Mouse (Mus musculus) CH12.LX (cell line): ENCODE results near the gene Traf5. TPM values are rescaled to one million over a fixed set of nuclear protein-coding genes. Genes with fewer than 3 reads are reported as not detected.

Experiments
- DNase-seq: peaks from one replicate; pipeline ENCODE4 v3.0.0-alpha.2; 2013; ENCODE audit errors: extremely low read depth
- H3K27ac ChIP-seq: 2 replicates; pipeline ENCODE4 v1.5.1; 2012; ENCODE audit warnings: low read depth, mild to moderate bottlenecking, control low read depth, moderate library complexity; ENCODE audit not compliant: insufficient read depth
- H3K27me3 ChIP-seq: replicated peaks from 2 replicates; pipeline ENCODE3; 2012; ENCODE audit warnings: inconsistent platforms
- H3K36me3 ChIP-seq, 2 experiments: replicated peaks in 1 of 2; 2 replicates each; pipeline versions ENCODE3 to v1.6.1; 2012; ENCODE audit warnings: inconsistent platforms in 1 of 2, low read length in 1 of 2, mild to moderate bottlenecking in 1 of 2, mixed read lengths in 1 of 2, moderate library complexity in 1 of 2; ENCODE audit not compliant: control insufficient read depth in 1 of 2, insufficient read depth in 1 of 2
- H3K4me1 ChIP-seq, 2 experiments: 2 replicates each; pipeline ENCODE4 v1.6.1; 2012; ENCODE audit warnings: inconsistent platforms in 1 of 2, moderate library complexity in 1 of 2; ENCODE audit not compliant: insufficient read depth in 2 of 2, control insufficient read depth in 1 of 2
- H3K4me2 ChIP-seq: 2 replicates; pipeline ENCODE4 v1.6.1; 2012; ENCODE audit warnings: low read depth, mild to moderate bottlenecking, control low read depth; ENCODE audit not compliant: poor library complexity, insufficient read depth, severe bottlenecking
- H3K4me3 ChIP-seq, 3 experiments: fragments of 150-350 bp in 1 of 3; sonication (generic) in 1 of 3; replicated peaks in 1 of 3; 2 replicates each; pipeline versions ENCODE3 to v1.5.1; 2011 to 2012; ENCODE audit warnings: low read depth in 2 of 3, low read length in 2 of 3, mild to moderate bottlenecking in 2 of 3, moderate library complexity in 2 of 3, control low read depth in 1 of 3, improper control_type of control experiment in 1 of 3, inconsistent platforms in 1 of 3, mixed read lengths in 1 of 3; ENCODE audit not compliant: poor library complexity in 1 of 3
- H3K79me2 ChIP-seq: replicated peaks from 2 replicates; pipeline ENCODE4 v1.6.1; 2012; ENCODE audit warnings: mild to moderate bottlenecking, moderate library complexity; ENCODE audit not compliant: control insufficient read depth, poor library complexity, insufficient read depth, severe bottlenecking; ENCODE audit errors: extremely low read depth
- H3K9ac ChIP-seq: 2 replicates; pipeline ENCODE4 v1.6.1; 2012; ENCODE audit warnings: low read depth, mild to moderate bottlenecking, control low read depth, moderate library complexity; ENCODE audit not compliant: insufficient read depth
- H3K9me3 ChIP-seq: replicated peaks from 2 replicates; pipeline ENCODE3; 2012; ENCODE audit warnings: low read length, inconsistent platforms, mixed read lengths
- BHLHE40 ChIP-seq: IDR thresholded peaks from 2 replicates; pipeline ENCODE4 v1.6.1; 2011; ENCODE audit warnings: mild to moderate bottlenecking, low read depth, low read length, improper control_type of control experiment
- CHD1 ChIP-seq: IDR thresholded peaks from 2 replicates; pipeline ENCODE4 v1.6.1; 2012; ENCODE audit warnings: low read depth, low read length, improper control_type of control experiment, inconsistent platforms
- CHD2 ChIP-seq: IDR thresholded peaks from 2 replicates; pipeline ENCODE4 v1.6.1; 2011; ENCODE audit warnings: low read length, improper control_type of control experiment
- CTCF ChIP-seq, 2 experiments: IDR thresholded peaks in 1 of 2; conservative IDR thresholded peaks in 1 of 2; 2 replicates each; pipeline ENCODE4 v1.5.1; 2011 to 2012; ENCODE audit warnings: low read depth in 2 of 2, low read length in 2 of 2, improper control_type of control experiment in 1 of 2, inconsistent platforms in 1 of 2, mild to moderate bottlenecking in 1 of 2, moderate library complexity in 1 of 2
- E2F4 ChIP-seq: IDR thresholded peaks from 2 replicates; pipeline ENCODE4 v1.6.1; 2011; ENCODE audit warnings: low read depth, low read length, improper control_type of control experiment; ENCODE audit not compliant: insufficient replicate concordance
- ELF1 ChIP-seq: IDR thresholded peaks from 2 replicates; pipeline ENCODE4 v1.6.1; 2014; ENCODE audit warnings: low read depth, mild to moderate bottlenecking, inconsistent platforms, low read length, improper control_type of control experiment
- EP300 ChIP-seq: IDR thresholded peaks from 2 replicates; pipeline ENCODE4 v1.6.1; 2011; ENCODE audit warnings: low read length, improper control_type of control experiment
- ETS1 ChIP-seq: conservative IDR thresholded peaks from 2 replicates; pipeline ENCODE4 v1.6.1; 2012; ENCODE audit warnings: low read depth, mild to moderate bottlenecking, inconsistent platforms, low read length, improper control_type of control experiment, moderate library complexity
- GABPA ChIP-seq: IDR thresholded peaks from 2 replicates; pipeline ENCODE4 v1.6.1; 2012; ENCODE audit warnings: low read depth, low read length, improper control_type of control experiment, inconsistent platforms; ENCODE audit not compliant: insufficient replicate concordance
- HCFC1 ChIP-seq: IDR thresholded peaks from 2 replicates; pipeline ENCODE4 v1.6.1; 2012; ENCODE audit warnings: low read depth, mild to moderate bottlenecking, inconsistent platforms, low read length, improper control_type of control experiment
- IRF4 ChIP-seq: IDR thresholded peaks from 2 replicates; pipeline ENCODE4 v1.6.1; 2014; ENCODE audit warnings: low read depth, mild to moderate bottlenecking, inconsistent platforms, low read length, improper control_type of control experiment
- JUN ChIP-seq: IDR thresholded peaks from 2 replicates; pipeline ENCODE4 v1.6.1; 2011; ENCODE audit warnings: low read depth, mild to moderate bottlenecking, low read length, improper control_type of control experiment, moderate library complexity; ENCODE audit not compliant: insufficient read depth
- JUND ChIP-seq: conservative IDR thresholded peaks from 2 replicates; pipeline ENCODE4 v1.6.1; 2011; ENCODE audit warnings: low read depth, low read length, improper control_type of control experiment
- KAT2A ChIP-seq: IDR thresholded peaks from 2 replicates; pipeline ENCODE4 v1.6.1; 2012; ENCODE audit warnings: low read length, improper control_type of control experiment, inconsistent platforms; ENCODE audit not compliant: insufficient replicate concordance
- MAFK ChIP-seq: IDR thresholded peaks from 2 replicates; pipeline ENCODE4 v1.6.1; 2011; ENCODE audit warnings: low read length, improper control_type of control experiment; ENCODE audit not compliant: insufficient replicate concordance
- MAX ChIP-seq: IDR thresholded peaks from 2 replicates; pipeline ENCODE4 v1.6.1; 2011; ENCODE audit warnings: low read length, improper control_type of control experiment
- MAZ ChIP-seq: IDR thresholded peaks from 2 replicates; pipeline ENCODE4 v1.6.1; 2012; ENCODE audit warnings: low read depth, mild to moderate bottlenecking, inconsistent platforms, low read length, improper control_type of control experiment, moderate library complexity
- MEF2A ChIP-seq: IDR thresholded peaks from 2 replicates; pipeline ENCODE4 v1.6.1; 2014; ENCODE audit warnings: low read depth, mild to moderate bottlenecking, inconsistent platforms, low read length, improper control_type of control experiment, borderline replicate concordance
- MXI1 ChIP-seq: IDR thresholded peaks from 2 replicates; pipeline ENCODE4 v1.6.1; 2011; ENCODE audit warnings: mild to moderate bottlenecking, low read depth, low read length, improper control_type of control experiment
- MYC ChIP-seq: IDR thresholded peaks from 2 replicates; pipeline ENCODE4 v1.6.1; 2011; ENCODE audit warnings: low read depth, mild to moderate bottlenecking, improper control_type of control experiment, low read length
- NELFE ChIP-seq: IDR thresholded peaks from 2 replicates; pipeline ENCODE4 v1.6.1; 2011; ENCODE audit warnings: low read depth, low read length, improper control_type of control experiment
- NRF1 ChIP-seq: IDR thresholded peaks from 2 replicates; pipeline ENCODE4 v1.6.1; 2014; ENCODE audit warnings: low read depth, mild to moderate bottlenecking, inconsistent platforms, low read length, improper control_type of control experiment, moderate library complexity
- PAX5 ChIP-seq: IDR thresholded peaks from 2 replicates; pipeline ENCODE4 v1.6.1; 2012; ENCODE audit warnings: low read length, inconsistent platforms, mixed read lengths
- POLR2A ChIP-seq: IDR thresholded peaks from 2 replicates; pipeline ENCODE4 v1.6.1; 2011; ENCODE audit warnings: low read depth, mild to moderate bottlenecking, improper control_type of control experiment, low read length
- POLR2AphosphoS2 ChIP-seq: IDR thresholded peaks from 2 replicates; pipeline ENCODE4 v1.6.1; 2011; ENCODE audit warnings: low read depth, low read length, improper control_type of control experiment
- RAD21 ChIP-seq: IDR thresholded peaks from 2 replicates; pipeline ENCODE4 v1.6.1; 2011; ENCODE audit warnings: low read depth, mild to moderate bottlenecking, low read length, improper control_type of control experiment, moderate library complexity
- RCOR1 ChIP-seq: conservative IDR thresholded peaks from 2 replicates; pipeline ENCODE4 v1.6.1; 2012; ENCODE audit warnings: low read depth, mild to moderate bottlenecking, inconsistent platforms, low read length, improper control_type of control experiment
- SIN3A ChIP-seq: IDR thresholded peaks from 2 replicates; pipeline ENCODE4 v1.6.1; 2012; ENCODE audit warnings: low read length, improper control_type of control experiment, inconsistent platforms
- SMC3 ChIP-seq: IDR thresholded peaks from 2 replicates; pipeline ENCODE4 v1.6.1; 2011; ENCODE audit warnings: low read depth, low read length, improper control_type of control experiment
- TBP ChIP-seq: conservative IDR thresholded peaks from 2 replicates; pipeline ENCODE4 v1.6.1; 2011; ENCODE audit warnings: low read depth, low read length, improper control_type of control experiment
- TCF12 ChIP-seq: IDR thresholded peaks from 2 replicates; pipeline ENCODE4 v1.6.1; 2014; ENCODE audit warnings: low read depth, mild to moderate bottlenecking, inconsistent platforms, low read length, improper control_type of control experiment
- UBTF ChIP-seq: IDR thresholded peaks from 2 replicates; pipeline ENCODE4 v1.6.1; 2012; ENCODE audit warnings: low read depth, mild to moderate bottlenecking, inconsistent platforms, low read length, improper control_type of control experiment, moderate library complexity
- USF1 ChIP-seq: IDR thresholded peaks from 2 replicates; pipeline ENCODE4 v1.6.1; 2014; ENCODE audit warnings: low read depth, mild to moderate bottlenecking, inconsistent platforms, low read length, improper control_type of control experiment
- USF2 ChIP-seq: conservative IDR thresholded peaks from 2 replicates; pipeline ENCODE4 v1.6.1; 2011; ENCODE audit warnings: low read depth, low read length, improper control_type of control experiment
- ZC3H11A ChIP-seq: IDR thresholded peaks from 2 replicates; pipeline ENCODE4 v1.6.1; 2012; ENCODE audit warnings: low read depth, mild to moderate bottlenecking, inconsistent platforms, low read length, improper control_type of control experiment
- ZKSCAN1 ChIP-seq: IDR thresholded peaks from 2 replicates; pipeline ENCODE4 v1.6.1; 2012; ENCODE audit warnings: low read depth, inconsistent platforms, low read length, improper control_type of control experiment, borderline replicate concordance
- ZMIZ1 ChIP-seq: IDR thresholded peaks from 2 replicates; pipeline ENCODE4 v1.6.1; 2012; ENCODE audit warnings: low read depth, mild to moderate bottlenecking, inconsistent platforms, low read length, improper control_type of control experiment
- ZNF384 ChIP-seq: IDR thresholded peaks from 2 replicates; pipeline ENCODE4 v1.6.1; 2012; ENCODE audit warnings: low read depth, low read length, improper control_type of control experiment, inconsistent platforms
- dilution Hi-C: fragments of 300-500 bp; cut with MboI; formaldehyde crosslinking; loops from 2 replicates; pipeline ENCODE4 v1.14.3; 2020; ENCODE audit warnings: low sequenced_read_pairs; ENCODE audit not compliant: extremely low pct_unique_long_range_greater_than_20kb, extremely low pct_ligation_motif_present
- in situ Hi-C: fragments of 300-500 bp; cut with MboI; formaldehyde crosslinking; loops from 3 replicates; pipeline ENCODE4 v1.14.3; 2019; ENCODE audit warnings: low sequenced_read_pairs, low pct_ligation_motif_present, low pct_unique_long_range_greater_than_20kb, mixed read lengths
- polyA plus RNA-seq: library from polyadenylated mRNA; unstranded; fragments of >175 nt; gene quantifications from 2 replicates; pipeline ENCODE4 v1.2.1, GENCODE M21; 2012; ENCODE audit warnings: low read depth; ENCODE audit not compliant: insufficient read length
- total RNA-seq, 2 experiments: library from RNA; depleted of rRNA; stranded (reverse); fragments of 300-350 nt in 1 of 2; fragments of >200 nt in 1 of 2; gene quantifications; 2 replicates each; pipeline ENCODE4 v1.2.3; 2012 to 2014

Traf5 gene
- total and polyA plus RNA-seq, 3 experiments = 21.3 to 38.7 (median 32.3) TPM

DNA sequence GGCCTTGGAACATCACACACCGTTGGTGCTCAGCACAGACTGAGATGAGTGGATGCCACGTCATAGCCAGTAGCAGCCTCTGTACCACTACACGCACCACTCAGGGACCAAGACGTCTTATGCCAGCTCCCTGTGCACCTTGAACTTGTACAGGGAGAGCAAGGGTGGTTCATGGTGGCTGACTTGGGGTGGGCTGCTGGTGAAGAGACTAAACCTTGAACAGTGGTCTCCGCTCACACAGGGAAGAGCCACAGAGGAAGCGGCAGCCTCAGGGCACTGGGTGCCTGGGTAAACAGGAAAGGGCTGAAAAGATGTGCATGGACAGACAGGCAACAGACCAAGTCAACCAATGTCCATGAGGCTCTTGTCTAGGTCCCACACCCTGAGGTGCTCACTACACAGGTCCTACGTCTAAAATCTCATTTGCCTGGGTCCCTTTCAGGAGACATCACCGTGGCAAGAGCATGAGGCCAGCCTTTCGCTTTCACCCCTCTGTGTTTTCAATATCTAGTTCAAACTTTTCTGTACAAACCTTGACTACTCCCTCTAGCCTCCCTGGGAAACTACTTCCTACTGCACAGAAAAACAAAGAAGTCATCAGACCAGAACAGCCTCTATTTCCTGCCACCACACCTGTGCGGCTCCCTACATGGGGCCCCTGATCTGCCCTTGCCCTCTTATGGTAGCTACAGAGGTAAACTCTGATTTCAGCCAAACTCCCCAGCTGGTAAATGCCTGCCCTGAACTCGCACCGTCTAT is 5.9 kb downstream of the Traf5 start:
- Histone ChIP-seq H3K27me3 (no peaks in the 10 kb centered on the region), H3K9ac (peak overlapping the region; percentile 24; the same call in 1 of the 2 replicates), H3K9me3 (peaks cover 13% of the 10 kb centered on the region), H3K4me3 (peak overlapping the region; percentile 11 to 38 (median 21)), H3K27ac (peak overlapping the region; percentile 75), H3K79me2 (peaks cover 10% of the 10 kb centered on the region), H3K36me3 (peaks cover 4 to 44% of the 10 kb centered on the region in 2 experiments), H3K4me1 (peaks cover 37 to 64% of the 10 kb centered on the region in 2 experiments)
- peak; percentile 65 for DNase-seq
- dilution Hi-C loops (no loop called here), in situ Hi-C loops (no loop called here)
- no peak for TF ChIP-seq JUN
- no peak for TF ChIP-seq USF2
- TF ChIP-seq MAFK = no peak
- TF ChIP-seq POLR2AphosphoS2 = no peak
- TF ChIP-seq KAT2A = no peak
- no peak for TF ChIP-seq USF1
- TF ChIP-seq POLR2A = no peak; the same call in 1 of the 2 replicates
- peak; percentile 87 for TF ChIP-seq TCF12
- no peak for TF ChIP-seq ZC3H11A
- peak; percentile 6; the same call in 1 of the 2 replicates for TF ChIP-seq MAX
- no peak for TF ChIP-seq SMC3
- TF ChIP-seq JUND = no peak
- TF ChIP-seq RAD21 = no peak
- peak; percentile 66; the same call in 1 of the 2 replicates for TF ChIP-seq BHLHE40
- peak; percentile 59 for TF ChIP-seq MEF2A
- no peak for TF ChIP-seq PAX5
- no peak for TF ChIP-seq CHD1
- peak; percentile 74 for TF ChIP-seq ETS1
- TF ChIP-seq CTCF (conservative IDR thresholded peaks at IDR 0.05 in 1 of 2, IDR thresholded peaks at IDR 0.05 in 1 of 2; ENCODE audit: low read depth in 2 of 2, low read length in 2 of 2) = no peak
- TF ChIP-seq NELFE = no peak
- no peak for TF ChIP-seq CHD2
- peak; percentile 62; the same call in 1 of the 2 replicates for TF ChIP-seq MYC
- no peak for TF ChIP-seq ZKSCAN1
- TF ChIP-seq MAZ = 0 out of 2 replicates have a peak, but pooled peaks have one; percentile 1
- no peak for TF ChIP-seq E2F4
- no peak; the same call in 1 of the 2 replicates for TF ChIP-seq SIN3A
- TF ChIP-seq GABPA = no peak
- no peak for TF ChIP-seq HCFC1
- no peak; the same call in 1 of the 2 replicates for TF ChIP-seq RCOR1
- no peak; the same call in 1 of the 2 replicates for TF ChIP-seq IRF4
- no peak for TF ChIP-seq ZNF384
- TF ChIP-seq TBP = no peak
- no peak for TF ChIP-seq ZMIZ1
- peak; percentile 13; the same call in 1 of the 2 replicates for TF ChIP-seq NRF1
- peak; percentile 32; the same call in 1 of the 2 replicates for TF ChIP-seq ELF1
- peak; percentile 82 for TF ChIP-seq EP300
- no peak for TF ChIP-seq MXI1
- TF ChIP-seq UBTF = no peak
- TF ChIP-seq, all 38 proteins: peak for 10
- H3K4me2 ChIP-seq = peak overlapping the region; percentile 79
